Mouse (Mus musculus): ENCODE measurements around the gene Cc2d2b. TPM values are rescaled to one million over a fixed set of nuclear protein-coding genes. Genes with fewer than 3 reads are reported as not detected.

The Cc2d2b gene
- polyA plus RNA-seq, 2 experiments from 2014 or later = 1.0 to 2.2 TPM

GRCm38 (mm10) chr19:40838205-40838604 is 89.7 kb downstream of the Cc2d2b start:
- no peak for ATAC-seq

DNA sequence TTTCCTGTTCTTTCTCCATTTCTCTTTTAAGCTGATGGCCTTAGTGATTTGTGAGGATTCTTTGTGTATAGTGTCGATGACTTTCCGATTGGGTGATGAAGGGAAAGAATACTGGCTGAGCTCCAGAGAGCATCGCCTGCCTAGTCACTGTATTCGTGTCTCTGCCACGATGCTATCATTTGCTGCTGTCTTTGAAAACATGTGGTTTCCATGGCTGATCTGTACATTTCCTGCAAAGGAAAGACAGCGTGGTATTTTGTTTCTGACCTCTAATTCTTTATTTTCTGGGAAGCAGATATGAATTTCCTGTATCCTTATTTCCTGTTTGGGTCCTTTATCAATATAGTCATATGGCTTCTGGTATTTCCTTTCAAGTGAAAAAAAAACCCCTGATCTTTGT is 91.8 kb downstream of the Cc2d2b start:
- ATAC-seq = no peak

- ATAC-seq = no peak
These were observed 92.5 kb downstream of the Cc2d2b start for GRCm38 (mm10) chr19:40841083-40841482.

GRCm38 (mm10) chr19:40841593-40841992 is 93.0 kb downstream of the Cc2d2b start:
- no peak for ATAC-seq

DNA sequence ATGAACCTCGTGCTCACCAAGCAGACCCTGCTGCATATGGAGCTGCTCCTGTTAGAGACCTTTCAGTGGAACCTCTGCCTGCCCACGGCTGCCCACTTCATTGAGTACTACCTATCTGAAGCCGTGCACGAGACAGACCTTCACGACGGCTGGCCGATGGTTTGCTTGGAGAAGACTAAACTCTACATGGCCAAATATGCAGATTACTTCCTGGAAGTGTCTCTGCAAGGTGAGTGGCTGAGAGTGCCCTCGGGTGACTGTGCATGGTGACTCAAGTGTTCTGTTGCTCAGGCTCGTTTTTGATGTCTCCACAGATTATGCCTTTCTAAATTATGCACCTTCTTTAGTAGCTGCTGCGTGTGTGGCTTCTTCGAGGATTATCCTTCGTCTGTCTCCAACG is 96.2 kb downstream of the Cc2d2b start:
- ATAC-seq = no peak

- ATAC-seq = no peak
These were observed 100.8 kb downstream of the Cc2d2b start for GRCm38 (mm10) chr19:40849391-40849790.

GRCm38 (mm10) chr19:40859555-40859954 is 111.0 kb downstream of the Cc2d2b start:
- ATAC-seq = no peak

DNA sequence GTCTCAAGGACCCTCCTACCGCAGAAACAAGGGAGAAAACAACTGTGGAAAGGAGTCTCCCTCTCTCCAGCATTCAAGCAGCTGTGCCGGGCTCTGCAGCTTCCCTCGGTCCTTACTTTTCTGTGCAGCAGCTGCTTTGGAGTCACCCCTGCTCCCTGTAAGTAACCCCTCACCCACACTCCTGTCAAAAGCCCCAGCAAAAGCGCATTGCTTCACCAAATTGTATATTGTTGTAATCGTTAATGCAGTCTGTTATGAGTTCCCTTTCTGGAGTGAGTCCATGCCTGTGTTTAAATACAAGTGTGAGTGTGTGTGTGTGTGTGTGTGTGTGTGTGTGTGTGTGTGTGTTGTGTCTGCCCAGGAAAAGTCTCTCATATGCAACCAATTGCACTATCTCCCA is 119.7 kb downstream of the Cc2d2b start:
- ATAC-seq = no peak

GRCm38 (mm10) chr19:40869425-40870105 is 121.0 kb downstream of the Cc2d2b start:
- no peak for ATAC-seq

GRCm38 (mm10) chr19:40872955-40873665 is 124.6 kb downstream of the Cc2d2b start:
- peak; percentile 65 for ATAC-seq

Other genes starting within 250 kb of the Cc2d2b start
- gene Sorbs1, start 235.0 kb upstream of the Cc2d2b start, polyA plus RNA-seq (2017; shearing (Covaris generic)) = 10 to 100 TPM; 14.0 to 15.7 TPM
- gene Aldh18a1, start 160.3 kb upstream of the Cc2d2b start, polyA plus RNA-seq (2017; shearing (Covaris generic)) = 10 to 100 TPM; 30.9 to 48.7 TPM
- gene Tctn3, start 136.5 kb upstream of the Cc2d2b start, polyA plus RNA-seq (2017; shearing (Covaris generic)) = 1 to 10 TPM; 6.5 to 7.2 TPM
- gene Entpd1, start 136.4 kb upstream of the Cc2d2b start, polyA plus RNA-seq (2017; shearing (Covaris generic)) = 10 to 100 TPM; 37.7 to 51.7 TPM
- gene Ccnj, start 82.5 kb downstream of the Cc2d2b start, polyA plus RNA-seq (2017; shearing (Covaris generic)) = 1 to 10 TPM; 3.1 to 3.2 TPM
- 10 to 100 TPM; 12.9 to 14.6 TPM for gene Zfp518a, start 146.0 kb downstream of the Cc2d2b start, polyA plus RNA-seq (2017; shearing (Covaris generic))
- 1 to 10 TPM in 1 of 2 experiments, not detected in 1; 3.8 TPM for gene Blnk, start 245.8 kb downstream of the Cc2d2b start, polyA plus RNA-seq (2017; shearing (Covaris generic))

All from activated CD4-positive, CD25-positive, alpha-beta regulatory T cell, adult 4 months (primary cell).